ENCODE assay signal across 21 mouse cellular contexts in the genomic region with DNA sequence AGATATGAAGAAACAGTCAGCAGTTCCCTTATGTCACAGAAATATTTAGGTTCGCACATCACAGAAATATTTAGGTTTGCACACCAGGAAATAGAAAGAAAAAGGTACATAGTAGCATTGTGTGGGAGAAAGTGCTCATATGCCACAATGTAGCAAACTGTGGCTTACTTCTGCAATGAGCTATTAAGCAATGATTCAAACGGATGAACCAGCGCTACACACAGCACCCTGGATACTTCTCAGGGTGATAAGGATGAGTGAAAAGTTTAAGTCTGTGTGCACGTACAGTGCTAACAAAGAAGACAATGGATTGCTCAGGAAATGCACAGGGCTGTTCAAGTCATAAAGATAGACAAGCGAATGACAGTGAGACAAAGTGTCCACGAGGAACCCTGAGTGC. TPM values are rescaled to one million over a fixed set of nuclear protein-coding genes. Genes with fewer than 3 reads are reported as not detected.
A peak's percentile ranks its signal among the peaks of the same experiment; 100 is the strongest.
DNase-seq lines count a peak whose midpoint lies in the region; ATAC-seq and TF ChIP-seq lines count a peak whose summit lies in the region.
"Had no signal": no experiment of that assay in that cellular context is flagged by ENCODE, and none has a peak within 500 bp of the region (broad histone marks: within the 10 kb centered on the region; RNA-seq: fewer than 3 reads in every experiment).

No protein-coding gene starts in this region.

- H3K27ac ChIP-seq in midbrain, embryonic 11.5 days (ENCODE audit: low read depth, low read length), result no peak overlapping the region
- no peak overlapping the region for H3K27ac ChIP-seq in midbrain, embryonic 10.5 days (replicated peaks)
- peak overlapping the region; percentile 58; the same call in 1 of the 2 replicates for H3K27ac ChIP-seq in bone marrow, adult 2 months (ENCODE audit: control insufficient read depth, insufficient read depth, low read depth, low read length, poor library complexity)
- H3K27ac ChIP-seq: embryonic facial prominence, embryonic 13.5 days; forebrain, embryonic 13.5 days; heart, embryonic 15.5 days; hindbrain, embryonic 10.5 days; hindbrain, embryonic 14.5 days had no signal

- TF ChIP-seq POLR2A in bone marrow, adult 2 months (IDR thresholded peaks at IDR 0.05; ENCODE audit: borderline replicate concordance, control insufficient read depth, low read depth, low read length), result no peak

- peak; percentile 86 for DNase-seq in midbrain, embryonic 11.5 days (ENCODE audit: low spot score, missing footprints)
- no peak for DNase-seq in midbrain, embryonic 10.5 days (ENCODE audit: low spot score)
- DNase-seq in layer of hippocampus, postnatal 25 days (ENCODE audit: extremely low spot score in 1 of 2, low spot score in 1 of 2), result no peak
- DNase-seq in kidney, postnatal 36 days, result no peak
- no peak for DNase-seq in layer of hippocampus, adult 8-10 months (ENCODE audit: low spot score in 2 of 2)
- DNase-seq: B cell, adult 2 months; cerebellum, adult 9-11 months; gastrocnemius, postnatal 36 days; heart, adult 18-20 months had no signal

- H3K4me2 ChIP-seq in midbrain, embryonic 11.5 days, result no peak overlapping the region
- H3K4me2 ChIP-seq: embryonic facial prominence, embryonic 13.5 days; forebrain, embryonic 13.5 days; heart, embryonic 11.5 days; heart, embryonic 15.5 days; hindbrain, embryonic 14.5 days had no signal

- WGBS in midbrain, embryonic 11.5 days, result 85% methylated on average over 6 of the region's 6 CpGs
- 91% methylated on average over 6 of the region's 6 CpGs for WGBS in midbrain, embryonic 10.5 days
- WGBS in bone marrow, adult 2 months, result 28% methylated on average over 6 of the region's 6 CpGs

- ATAC-seq in midbrain, embryonic 11.5 days (ENCODE audit: low FRiP score), result no peak
- ATAC-seq in neutrophil, adult 5-6 weeks (ENCODE audit: extremely low read depth, insufficient number of reproducible peaks, low FRiP score, poor library complexity, severe bottlenecking), result peak; percentile 22; the same call in 1 of the 2 replicates
- ATAC-seq: activated CD4-positive, CD25-positive, alpha-beta regulatory T cell, adult 4 months; CD4-positive, CD25-positive, alpha-beta regulatory T cell, adult 4 months; forebrain, embryonic 13.5 days; forebrain, postnatal 0 days; Patski had no signal

- no peak for TF ChIP-seq CTCF in bone marrow, adult 2 months (IDR thresholded peaks at IDR 0.05; ENCODE audit: control insufficient read depth, insufficient read depth, low read length)

- H3K4me1 ChIP-seq in midbrain, embryonic 11.5 days (ENCODE audit: control insufficient read depth, insufficient read depth, low read length), result no peaks in the 10 kb centered on the region
- H3K4me1 ChIP-seq in midbrain, embryonic 10.5 days, result peaks cover 5% of the 10 kb centered on the region; the same call in 1 of the 2 replicates
- peaks cover 2% of the 10 kb centered on the region for H3K4me1 ChIP-seq in bone marrow, adult 2 months (ENCODE audit: control insufficient read depth, insufficient read depth, low read length)
- H3K4me1 ChIP-seq: hindbrain, embryonic 10.5 days had no signal

- no peak overlapping the region for H3K9ac ChIP-seq in midbrain, embryonic 11.5 days (ENCODE audit: low read length)
- H3K9ac ChIP-seq: embryonic facial prominence, embryonic 13.5 days; forebrain, embryonic 13.5 days; forebrain, postnatal 0 days; heart, embryonic 15.5 days; hindbrain, embryonic 14.5 days had no signal

- H3K9me3 ChIP-seq in midbrain, embryonic 11.5 days (ENCODE audit: control insufficient read depth, low read length), result no peaks in the 10 kb centered on the region
- H3K9me3 ChIP-seq in midbrain, embryonic 10.5 days (replicated peaks), result no peaks in the 10 kb centered on the region
- H3K9me3 ChIP-seq: embryonic facial prominence, embryonic 13.5 days; forebrain, embryonic 13.5 days; heart, embryonic 15.5 days; hindbrain, embryonic 10.5 days had no signal

- H3K4me3 ChIP-seq in midbrain, embryonic 11.5 days (ENCODE audit: low read depth, low read length), result no peak overlapping the region
- no peak overlapping the region for H3K4me3 ChIP-seq in midbrain, embryonic 10.5 days
- no peak overlapping the region for H3K4me3 ChIP-seq in bone marrow, adult 2 months (replicated peaks; ENCODE audit: control insufficient read depth, low read depth, low read length)
- H3K4me3 ChIP-seq: embryonic facial prominence, embryonic 13.5 days; forebrain, embryonic 13.5 days; heart, embryonic 15.5 days; hindbrain, embryonic 10.5 days had no signal

- no peaks in the 10 kb centered on the region for H3K27me3 ChIP-seq in midbrain, embryonic 11.5 days (ENCODE audit: control insufficient read depth, insufficient read depth, low read length)
- H3K27me3 ChIP-seq in midbrain, embryonic 10.5 days (ENCODE audit: low read depth, poor library complexity, severe bottlenecking), result no peaks in the 10 kb centered on the region
- H3K27me3 ChIP-seq: embryonic facial prominence, embryonic 13.5 days; forebrain, embryonic 13.5 days; heart, embryonic 15.5 days had no signal

- no peaks in the 10 kb centered on the region for H3K36me3 ChIP-seq in midbrain, embryonic 11.5 days (ENCODE audit: control insufficient read depth, insufficient read depth, low read length)
- no peaks in the 10 kb centered on the region for H3K36me3 ChIP-seq in midbrain, embryonic 10.5 days
- H3K36me3 ChIP-seq: embryonic facial prominence, embryonic 13.5 days; heart, embryonic 15.5 days; hindbrain, embryonic 10.5 days had no signal

RNA-seq across cellular contexts. Expression of gene Sc5d, which starts 50.3 kb away (rescaled TPM):
- 60.0 and 67.2 TPM in 2 replicates for polyA plus RNA-seq in midbrain, embryonic 11.5 days (2014; fragmentation: Nextera tagmentation; extraction: Ambion mirVana)
- 64.8 and 71.0 TPM in 2 replicates for polyA plus RNA-seq in midbrain, embryonic 10.5 days (2016; fragmentation: Nextera tagmentation; extraction: Ambion mirVana)
- 4.2 and 6.5 TPM in 2 replicates for polyA plus RNA-seq in bone marrow, adult 2 months (2011; ENCODE audit: insufficient read depth, insufficient read length, low replicate concordance, missing spikeins)
- 71.3 and 81.2 TPM in 2 replicates for total RNA-seq in neutrophil, adult 5-6 weeks (2017)
- 10 to 100 TPM; 54.5 to 65.4 TPM for total RNA-seq in layer of hippocampus, postnatal 25 days (2021)
- 10 to 100 TPM; 56.0 to 63.5 (median 59.6) TPM for total RNA-seq in layer of hippocampus, adult 8-10 months (2022)
